Mouse (Mus musculus) midbrain, embryonic 13.5 days (tissue): ENCODE data around the gene Phc2. TPM values are rescaled to one million over a fixed set of nuclear protein-coding genes. Genes with fewer than 3 reads are reported as not detected.

Source experiments
- ATAC-seq: fragments of 200-750 bp; cut with Nextera tagmentation; 2 replicates; pipeline ENCODE4 v1.8.0; 2017; ENCODE audit warnings: mild to moderate bottlenecking, moderate TSS enrichment, moderate library complexity
- H3K27ac ChIP-seq: fragments of 300-500 bp; sonication (generic); 2 replicates; pipeline ENCODE4 v1.5.1; 2015; ENCODE audit warnings: inconsistent platforms, mild to moderate bottlenecking, moderate library complexity
- H3K27me3 ChIP-seq: fragments of 300-500 bp; sonication (generic); 2 replicates; pipeline ENCODE4 v1.6.1; 2015; ENCODE audit warnings: mild to moderate bottlenecking, inconsistent platforms
- H3K36me3 ChIP-seq: fragments of 300-500 bp; sonication (generic); 2 replicates; pipeline ENCODE4 v1.6.1; 2015; ENCODE audit warnings: mild to moderate bottlenecking, inconsistent platforms
- H3K4me1 ChIP-seq: fragments of 300-500 bp; sonication (generic); replicated peaks from 2 replicates; pipeline ENCODE4 v1.6.1; 2015; ENCODE audit warnings: inconsistent platforms
- H3K4me2 ChIP-seq: fragments of 300-500 bp; sonication (generic); replicated peaks from 2 replicates; pipeline ENCODE4 v1.6.1; 2015; ENCODE audit warnings: moderate library complexity, mild to moderate bottlenecking, inconsistent platforms
- H3K4me3 ChIP-seq: fragments of 300-500 bp; sonication (generic); replicated peaks from 2 replicates; pipeline ENCODE4 v1.5.1; 2015; ENCODE audit warnings: mild to moderate bottlenecking, inconsistent platforms
- H3K9ac ChIP-seq: fragments of 300-500 bp; sonication (generic); replicated peaks from 2 replicates; pipeline ENCODE4 v1.6.1; 2015; ENCODE audit warnings: mild to moderate bottlenecking, inconsistent platforms
- H3K9me3 ChIP-seq: fragments of 300-500 bp; sonication (generic); 2 replicates; pipeline ENCODE4 v1.6.1; 2016; ENCODE audit warnings: mild to moderate bottlenecking, inconsistent platforms
- WGBS: fragments of 180-500 bp; shearing (Covaris S2); methylation state at CpG from one replicate; pipeline ENCODE4 v1.1.7; 2015; 5-methylcytosine and 5-hydroxymethylcytosine counted together
- polyA plus RNA-seq: library from polyadenylated mRNA; unstranded; fragments of >200 nt; fragmentation: Nextera tagmentation; extraction: Ambion mirVana; gene quantifications from 2 replicates; pipeline ENCODE4 v1.2.1, GENCODE M21; 2015

Phc2 gene
- polyA plus RNA-seq, 1 experiment from 2014 or later = 36.1 TPM

- H3K4me3 ChIP-seq = peak overlapping the region; percentile 80
- H3K9me3 ChIP-seq = no peaks in the 10 kb centered on the region
- no peaks in the 10 kb centered on the region for H3K27me3 ChIP-seq
- H3K4me1 ChIP-seq = peaks cover 77% of the 10 kb centered on the region
- peak overlapping the region; percentile 99 for H3K9ac ChIP-seq
- H3K36me3 ChIP-seq = peaks cover 8% of the 10 kb centered on the region
- WGBS = 2% methylated on average over 61 of the region's 68 CpGs
- H3K4me2 ChIP-seq = peak overlapping the region; percentile 71
- ATAC-seq = peak; percentile 89
- peak overlapping the region; percentile 98 for H3K27ac ChIP-seq
Observed at GRCm38 (mm10) chr4:128727019-128727720, 72.7 kb downstream of the Phc2 start.

- Histone ChIP-seq H3K9ac (peak overlapping the region; percentile 99), H3K4me3 (peak overlapping the region; percentile 80), H3K4me1 (peaks cover 76% of the 10 kb centered on the region), H3K27ac (peak overlapping the region; percentile 98), H3K27me3 (no peaks in the 10 kb centered on the region), H3K9me3 (no peaks in the 10 kb centered on the region), H3K36me3 (peaks cover 8% of the 10 kb centered on the region), H3K4me2 (peak overlapping the region; percentile 71)
- under 1% methylated on average over 56 of the region's 65 CpGs for WGBS
- ATAC-seq = peak; percentile 78
Observed at GRCm38 (mm10) chr4:128727721-128728430, 73.4 kb downstream of the Phc2 start.

- no peak for ATAC-seq
- Histone ChIP-seq H3K27me3 (no peaks in the 10 kb centered on the region), H3K4me2 (peak overlapping the region; percentile 71), H3K9ac (peak overlapping the region; percentile 99), H3K27ac (peak overlapping the region; percentile 98), H3K4me1 (peaks cover 77% of the 10 kb centered on the region), H3K36me3 (peaks cover 8% of the 10 kb centered on the region), H3K4me3 (peak overlapping the region; percentile 80), H3K9me3 (no peaks in the 10 kb centered on the region)
- under 1% methylated on average over 5 of the region's 5 CpGs for WGBS
Observed at GRCm38 (mm10) chr4:128728431-128728851, 73.9 kb downstream of the Phc2 start.

- no peaks in the 10 kb centered on the region for H3K27me3 ChIP-seq
- no peak for ATAC-seq
- peaks cover 8% of the 10 kb centered on the region for H3K36me3 ChIP-seq
- H3K9me3 ChIP-seq = no peaks in the 10 kb centered on the region
- 6% methylated on average over 15 of the region's 15 CpGs for WGBS
- peak overlapping the region; percentile 71 for H3K4me2 ChIP-seq
- peak overlapping the region; percentile 80 for H3K4me3 ChIP-seq
- H3K4me1 ChIP-seq = peaks cover 77% of the 10 kb centered on the region
- peak overlapping the region; percentile 99 for H3K9ac ChIP-seq
- H3K27ac ChIP-seq = peak overlapping the region; percentile 98
Observed at GRCm38 (mm10) chr4:128729033-128729708, 74.7 kb downstream of the Phc2 start.

GRCm38 (mm10) chr4:128729709-128730037 is 75.2 kb downstream of the Phc2 start:
- H3K27ac ChIP-seq = peak overlapping the region; percentile 98
- H3K9me3 ChIP-seq = no peaks in the 10 kb centered on the region
- H3K27me3 ChIP-seq = no peaks in the 10 kb centered on the region
- H3K4me3 ChIP-seq = peak overlapping the region; percentile 80
- ATAC-seq = no peak
- peak overlapping the region; percentile 99 for H3K9ac ChIP-seq
- H3K4me2 ChIP-seq = peak overlapping the region; percentile 71
- H3K4me1 ChIP-seq = peaks cover 79% of the 10 kb centered on the region
- 11% methylated on average over 5 of the region's 5 CpGs for WGBS
- H3K36me3 ChIP-seq = peaks cover 8% of the 10 kb centered on the region

- H3K27ac ChIP-seq = 0 out of 2 replicates have a peak overlapping the region, but pooled peaks have one; percentile 98
- 43% methylated on average over 6 of the region's 6 CpGs for WGBS
- peak overlapping the region; percentile 99 for H3K9ac ChIP-seq
- peak overlapping the region; percentile 80 for H3K4me3 ChIP-seq
- no peaks in the 10 kb centered on the region for H3K9me3 ChIP-seq
- no peak for ATAC-seq
- H3K36me3 ChIP-seq = peaks cover 8% of the 10 kb centered on the region
- peaks cover 85% of the 10 kb centered on the region for H3K4me1 ChIP-seq
- no peaks in the 10 kb centered on the region for H3K27me3 ChIP-seq
- H3K4me2 ChIP-seq = peak overlapping the region; percentile 71
Observed at GRCm38 (mm10) chr4:128730271-128730670, 75.8 kb downstream of the Phc2 start.

- Histone ChIP-seq H3K27ac (no peak overlapping the region), H3K9me3 (no peaks in the 10 kb centered on the region), H3K27me3 (no peaks in the 10 kb centered on the region), H3K9ac (no peak overlapping the region), H3K36me3 (peaks cover 8% of the 10 kb centered on the region), H3K4me1 (peaks cover 93% of the 10 kb centered on the region), H3K4me3 (no peak overlapping the region), H3K4me2 (peak overlapping the region; percentile 49)
- 43% methylated on average over 5 of the region's 5 CpGs for WGBS
- no peak for ATAC-seq
Observed at GRCm38 (mm10) chr4:128732794-128733193, 78.3 kb downstream of the Phc2 start.

GRCm38 (mm10) chr4:128733496-128733895 is 79.0 kb downstream of the Phc2 start:
- Histone ChIP-seq H3K27me3 (no peaks in the 10 kb centered on the region), H3K27ac (peak overlapping the region; percentile 92), H3K4me2 (peak overlapping the region; percentile 49), H3K4me3 (peak overlapping the region; percentile 6; the same call in 1 of the 2 replicates), H3K36me3 (peaks cover 8% of the 10 kb centered on the region), H3K9me3 (no peaks in the 10 kb centered on the region), H3K4me1 (peaks cover 97% of the 10 kb centered on the region), H3K9ac (peak overlapping the region; percentile 43)
- 35% methylated on average over 6 of the region's 6 CpGs for WGBS
- ATAC-seq = no peak

- Histone ChIP-seq H3K4me1 (peaks cover 91% of the 10 kb centered on the region), H3K36me3 (peaks cover 8% of the 10 kb centered on the region), H3K4me2 (peak overlapping the region; percentile 49), H3K4me3 (peak overlapping the region; percentile 6; the same call in 1 of the 2 replicates), H3K27ac (peak overlapping the region; percentile 92), H3K9me3 (no peaks in the 10 kb centered on the region), H3K27me3 (no peaks in the 10 kb centered on the region), H3K9ac (peak overlapping the region; percentile 43)
- 11% methylated on average over 5 of the region's 5 CpGs for WGBS
- ATAC-seq = peak; percentile 53
Observed at GRCm38 (mm10) chr4:128734217-128734616, 79.7 kb downstream of the Phc2 start.

- Histone ChIP-seq H3K4me2 (peak overlapping the region; percentile 49), H3K4me1 (peaks cover 83% of the 10 kb centered on the region), H3K27ac (peak overlapping the region; percentile 92), H3K36me3 (peaks cover 8% of the 10 kb centered on the region), H3K27me3 (no peaks in the 10 kb centered on the region), H3K4me3 (no peak overlapping the region), H3K9me3 (no peaks in the 10 kb centered on the region), H3K9ac (peak overlapping the region; percentile 47)
- no peak for ATAC-seq
- WGBS = 71% methylated on average over 18 of the region's 18 CpGs
Observed at GRCm38 (mm10) chr4:128734721-128735671, 80.5 kb downstream of the Phc2 start.

GRCm38 (mm10) chr4:128737137-128737589 is 82.7 kb downstream of the Phc2 start:
- peak; percentile 82 for ATAC-seq
- peak overlapping the region; percentile 65 for H3K9ac ChIP-seq

More at GRCm38 (mm10) chr4:128737137-128737589, 82.7 kb downstream of the Phc2 start:
- Histone ChIP-seq H3K36me3 (0 out of 2 replicates have a peak, but pooled peaks cover 2% of the 10 kb centered on the region), H3K4me1 (peaks cover 80% of the 10 kb centered on the region), H3K9me3 (no peaks in the 10 kb centered on the region), H3K4me3 (peak overlapping the region; percentile 8; the same call in 1 of the 2 replicates), H3K4me2 (peak overlapping the region; percentile 49), H3K27ac (peak overlapping the region; percentile 92), H3K27me3 (no peaks in the 10 kb centered on the region)
- 3% methylated on average over 6 of the region's 6 CpGs for WGBS
